Mouse (Mus musculus): ENCODE data around the gene Adam19.
A peak's percentile ranks its signal among the peaks of the same experiment; 100 is the strongest.

The Adam19 gene

GRCm38 (mm10) chr11:46109206-46109605, 53.4 kb downstream of the Adam19 start:
- peak; percentile 59 for DNase-seq

DNA sequence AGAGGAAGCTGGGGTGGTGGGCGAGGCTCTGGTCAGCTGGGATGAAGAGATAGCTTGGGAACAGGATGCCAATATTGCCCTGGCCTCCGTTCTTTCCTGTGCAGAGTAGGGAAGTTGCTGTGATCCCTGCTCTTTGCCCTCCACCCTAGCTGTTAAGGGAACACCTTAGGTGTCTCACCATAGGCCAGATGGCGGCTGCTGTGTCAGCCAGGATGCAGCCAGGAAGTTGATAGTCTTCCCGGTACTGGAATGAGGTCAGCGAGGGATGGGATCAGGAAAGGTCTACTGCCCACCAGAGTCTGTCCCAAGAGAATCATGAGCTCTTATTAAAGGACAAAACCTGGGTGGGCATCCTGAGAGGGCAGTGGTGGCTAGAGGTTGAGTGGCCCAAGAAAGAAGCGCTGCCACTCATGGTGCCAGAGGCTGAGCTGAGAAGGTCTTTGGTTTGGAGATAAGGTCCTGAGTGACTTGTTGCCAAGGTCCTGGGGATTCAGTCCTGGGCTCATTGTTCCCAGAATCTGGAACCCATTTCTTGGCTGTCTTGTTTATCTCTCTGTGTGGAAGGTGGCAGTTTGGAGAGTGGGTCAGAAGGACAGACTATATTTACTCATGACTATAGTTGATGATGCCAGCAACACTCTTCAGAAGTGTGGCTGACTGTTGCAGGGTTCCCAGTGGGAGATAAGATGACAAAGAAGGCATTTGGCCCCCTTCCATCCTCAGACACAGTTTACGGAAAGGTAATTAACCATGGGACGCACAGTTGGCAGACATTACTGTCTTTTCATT, 54.6 kb downstream of the Adam19 start:
- no peak for DNase-seq

DNA sequence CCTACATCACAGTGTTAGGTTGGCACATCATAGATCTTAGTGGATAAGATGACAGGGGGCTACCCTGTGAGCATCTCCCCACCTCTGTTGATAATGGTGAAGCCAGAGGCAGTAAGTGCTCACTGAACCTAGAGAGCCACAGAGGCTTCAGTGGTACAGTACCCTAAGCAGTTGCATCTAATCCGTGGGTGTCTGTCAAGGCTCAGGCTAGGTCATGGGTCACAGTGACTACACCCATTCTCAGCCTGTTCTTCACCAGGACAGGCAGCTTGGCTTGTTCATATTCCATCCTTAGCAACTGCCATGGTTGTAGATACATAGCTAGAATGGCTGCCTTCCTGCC, 55.1 kb downstream of the Adam19 start:
- DNase-seq, result no peak

GRCm38 (mm10) chr11:46113211-46113610, 57.4 kb downstream of the Adam19 start:
- DNase-seq, result no peak

GRCm38 (mm10) chr11:46114221-46114620, 58.4 kb downstream of the Adam19 start:
- DNase-seq, result no peak

DNA sequence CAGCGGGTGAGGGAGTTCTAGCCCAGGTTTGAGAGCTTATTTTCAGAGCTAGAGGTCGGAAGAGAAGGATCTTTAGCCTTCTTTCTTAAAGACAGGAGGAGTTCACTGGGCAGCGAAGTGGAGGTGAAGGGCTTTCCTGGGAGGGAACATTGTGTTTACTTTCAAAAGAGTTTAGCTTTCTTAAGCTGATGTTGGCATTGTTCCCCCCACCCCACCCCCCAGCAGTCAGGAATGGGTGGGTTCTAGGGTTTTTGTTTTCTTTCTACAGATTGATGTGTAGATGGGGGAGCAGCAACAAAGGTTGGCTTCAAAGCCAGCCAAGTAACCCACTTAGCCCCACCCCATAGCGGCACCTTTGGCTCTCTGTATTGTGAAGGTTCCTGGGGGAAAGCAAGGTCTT, 59.2 kb downstream of the Adam19 start:
- no peak for DNase-seq

GRCm38 (mm10) chr11:46115411-46116173, 59.8 kb downstream of the Adam19 start:
- DNase-seq, result no peak

- no peak for DNase-seq
Observed at GRCm38 (mm10) chr11:46116510-46116909, 60.7 kb downstream of the Adam19 start.

DNA sequence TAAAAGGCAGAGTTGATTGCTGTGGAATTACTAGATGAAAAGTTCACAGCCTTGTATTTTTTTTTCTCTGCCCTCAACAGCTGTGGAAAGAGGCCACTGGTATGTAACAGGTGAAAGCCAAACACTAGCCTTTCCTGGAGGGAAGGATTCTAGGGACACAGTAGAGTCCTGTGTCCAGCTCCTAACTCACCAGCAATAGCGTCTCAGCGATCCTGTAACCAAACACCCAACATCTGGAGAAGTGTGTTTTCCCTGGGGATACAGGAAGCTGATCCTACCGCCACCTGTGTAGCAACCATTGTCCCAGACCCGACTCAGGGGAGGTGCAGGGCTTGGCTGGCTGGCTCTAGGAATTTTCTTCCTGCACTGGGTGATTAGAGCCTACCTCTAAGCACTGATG, 63.8 kb downstream of the Adam19 start:
- DNase-seq, result no peak

DNA sequence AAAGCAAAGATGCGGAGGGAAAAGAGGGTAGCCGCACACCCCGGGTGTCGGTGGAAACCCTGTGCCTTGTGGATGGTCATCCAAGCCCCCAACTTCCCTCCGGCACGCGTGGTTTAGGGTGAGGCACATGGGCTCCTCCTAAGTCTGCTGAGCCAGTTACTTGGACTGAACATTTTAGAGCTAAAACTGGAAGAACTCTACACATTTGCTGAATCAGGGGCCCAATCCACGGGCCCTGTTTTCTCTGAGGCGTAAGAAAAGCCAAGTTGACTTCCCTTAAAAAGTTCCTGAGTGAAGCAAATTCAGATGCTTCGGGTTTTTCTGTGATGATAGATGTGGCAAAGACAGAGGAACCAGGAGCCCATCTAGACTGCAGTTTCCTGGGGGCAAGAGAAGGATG, 64.3 kb downstream of the Adam19 start:
- DNase-seq, result no peak

DNA sequence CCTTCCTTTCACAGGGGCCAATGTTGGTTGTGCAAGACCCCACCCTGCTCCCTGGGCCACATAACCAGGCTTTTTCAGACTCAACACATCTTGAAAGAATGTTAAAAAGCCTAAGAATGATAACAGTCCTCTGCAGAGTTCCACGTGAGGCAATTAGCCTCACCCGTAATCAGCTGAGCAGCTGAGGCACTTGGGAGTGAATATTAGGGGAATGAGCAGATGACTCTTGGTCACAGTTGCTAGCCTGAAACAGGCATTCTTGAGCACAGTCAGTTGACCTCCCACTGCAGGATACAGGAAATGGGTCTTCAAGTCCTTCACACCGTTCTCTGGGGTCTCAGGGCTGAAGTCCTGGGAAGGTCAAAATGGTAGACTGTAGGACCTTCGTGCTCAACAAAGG, 65.9 kb downstream of the Adam19 start:
- DNase-seq, result no peak

GRCm38 (mm10) chr11:46122875-46123274, 67.1 kb downstream of the Adam19 start:
- DNase-seq, result no peak

DNA sequence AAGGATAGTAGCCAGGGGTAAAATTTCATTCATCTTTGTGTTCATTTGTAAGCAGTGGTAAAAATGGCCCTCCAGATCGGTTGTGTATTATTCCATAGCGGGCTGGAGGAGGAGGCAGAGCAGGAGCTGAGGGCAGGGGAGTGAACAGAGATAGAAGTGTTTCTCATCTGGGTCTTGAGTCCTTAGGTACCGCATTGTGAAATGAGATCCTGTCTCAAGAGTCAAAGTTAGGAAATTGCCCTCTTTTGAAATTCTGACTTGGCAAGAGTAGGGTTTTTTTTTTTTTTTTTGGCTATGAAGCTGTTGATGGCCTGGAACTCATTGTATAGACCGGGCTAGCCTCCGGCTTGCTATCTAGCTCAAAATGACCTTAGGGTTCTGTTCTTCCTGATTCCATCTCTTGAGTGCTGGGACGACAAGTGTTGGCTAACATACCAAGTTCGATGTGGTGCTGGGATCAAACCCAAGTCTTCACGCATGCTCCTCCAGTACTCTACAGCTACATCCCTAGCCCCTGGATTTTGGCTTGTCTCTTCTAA, 67.6 kb downstream of the Adam19 start:
- DNase-seq, result no peak

DNA sequence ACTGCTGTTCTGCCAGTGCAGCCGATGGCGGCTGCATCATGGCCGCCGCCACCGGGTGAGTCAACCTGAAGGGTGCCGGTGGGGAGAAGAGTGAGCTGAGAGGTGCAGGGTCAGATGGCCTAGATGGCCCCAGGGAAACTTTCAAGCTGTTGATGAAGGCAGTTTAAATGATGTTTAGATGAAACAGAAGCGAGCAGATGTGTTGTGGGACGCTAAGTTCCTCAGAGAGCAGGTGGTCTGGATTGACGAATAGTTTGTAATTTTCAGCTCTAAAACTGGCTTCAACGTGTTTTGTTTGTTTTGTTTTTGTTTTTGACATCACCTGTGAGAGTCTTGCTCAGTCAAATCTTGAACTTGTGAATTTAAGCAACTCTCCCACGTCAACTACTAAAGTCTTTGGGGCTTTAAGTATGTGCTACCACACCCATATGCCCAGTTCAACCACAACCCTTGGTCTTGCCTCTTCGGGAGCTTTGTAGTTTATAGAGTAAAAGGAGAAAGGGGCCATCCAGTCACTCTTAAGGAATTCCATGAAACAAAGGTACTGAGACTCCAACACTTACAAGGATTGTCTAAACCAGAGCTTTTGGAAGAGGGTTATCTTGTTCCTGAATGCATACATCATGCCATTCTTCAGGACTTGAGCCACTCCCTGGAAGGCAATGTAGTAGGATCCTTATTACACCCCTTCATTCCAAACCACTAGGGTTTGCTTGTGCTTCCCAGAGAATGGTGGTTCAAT, 69.5 kb downstream of the Adam19 start:
- no peak for DNase-seq

DNA sequence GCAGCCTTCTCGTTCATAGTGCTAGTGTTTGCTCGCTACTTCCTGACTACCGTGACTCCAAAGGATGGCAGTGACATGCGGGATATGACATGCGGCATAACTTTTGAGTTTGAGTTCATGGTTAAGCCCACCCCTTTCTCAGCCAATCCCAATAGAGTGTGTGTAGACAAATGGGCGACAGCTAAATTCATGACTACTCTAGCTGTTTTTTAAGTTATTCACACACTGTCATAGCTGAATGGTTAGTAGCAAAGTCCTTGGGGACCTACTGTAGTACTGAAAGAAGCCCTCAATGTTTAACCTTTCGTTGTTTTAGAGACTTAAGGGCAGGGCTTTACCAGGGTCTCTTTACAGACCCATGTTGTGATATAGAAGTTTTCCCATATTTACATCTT, 70.0 kb downstream of the Adam19 start:
- DNase-seq, result no peak

DNA sequence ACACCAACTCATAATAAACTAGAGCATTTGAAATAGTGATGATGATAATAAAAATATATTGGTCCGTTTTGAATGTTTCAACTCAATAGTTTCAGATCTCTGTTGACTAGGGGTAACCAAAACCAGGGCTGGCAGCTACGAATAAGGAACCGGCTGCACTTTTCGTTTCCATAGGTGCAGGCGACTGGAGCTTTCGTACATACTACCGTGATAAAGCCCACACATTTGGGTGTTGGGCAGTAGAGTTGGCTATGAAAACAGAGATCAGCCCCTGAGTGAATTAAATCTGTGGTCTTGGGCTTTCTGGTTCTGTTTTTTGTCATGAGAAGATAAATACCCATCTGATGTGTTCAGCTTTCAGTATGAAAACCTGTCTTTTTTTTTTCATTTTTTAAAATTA, 70.5 kb downstream of the Adam19 start:
- DNase-seq, result no peak

GRCm38 (mm10) chr11:46126827-46127410, 71.1 kb downstream of the Adam19 start:
- no peak for DNase-seq

- no peak for DNase-seq
Observed at GRCm38 (mm10) chr11:46127621-46128547, 72.1 kb downstream of the Adam19 start.

- peak; percentile 23 for DNase-seq
Observed at GRCm38 (mm10) chr11:46128548-46128945, 72.8 kb downstream of the Adam19 start.

DNA sequence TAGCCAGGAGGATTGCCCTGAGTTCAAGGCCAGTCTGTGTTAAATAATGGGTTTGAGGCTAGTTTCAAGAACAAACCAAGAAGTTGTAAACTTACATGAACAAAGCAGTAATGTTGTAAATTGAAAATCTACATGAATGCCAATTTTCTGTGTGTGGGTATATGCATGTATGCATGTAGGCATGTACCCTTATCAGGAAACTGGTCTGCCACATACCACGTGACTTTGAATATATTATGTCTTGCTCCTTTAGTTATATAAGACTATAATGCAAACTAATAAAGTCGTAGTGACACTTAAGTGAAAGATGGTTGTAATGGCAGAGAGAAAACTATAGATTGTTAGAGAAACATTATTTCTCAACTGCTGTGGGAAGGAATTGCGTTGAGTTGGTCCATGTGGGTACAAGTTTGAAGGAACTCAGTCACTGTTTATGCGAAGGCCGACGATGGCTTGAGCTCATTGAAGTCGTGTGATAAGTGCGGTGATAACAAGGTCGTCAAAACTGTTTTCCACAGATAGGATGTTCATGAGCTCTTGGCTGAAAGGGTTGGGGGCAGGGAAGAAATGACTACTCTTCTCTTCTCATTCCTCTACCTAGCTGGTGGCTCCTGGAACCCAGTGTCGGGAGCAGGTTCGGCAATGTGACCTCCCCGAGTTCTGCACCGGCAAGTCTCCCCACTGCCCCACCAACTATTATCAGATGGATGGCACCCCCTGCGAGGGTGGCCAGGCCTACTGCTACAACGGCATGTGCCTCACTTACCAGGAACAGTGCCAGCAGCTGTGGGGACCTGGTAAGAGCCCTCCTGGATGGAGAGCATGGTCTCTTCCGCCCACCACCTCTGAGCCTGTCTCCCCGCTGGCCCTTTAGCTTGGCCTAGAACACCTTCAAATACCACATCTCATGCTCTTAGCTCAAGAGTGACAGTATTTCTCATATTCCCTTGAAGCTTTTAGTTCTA, 75.5 kb downstream of the Adam19 start:
- DNase-seq, result no peak

DNA sequence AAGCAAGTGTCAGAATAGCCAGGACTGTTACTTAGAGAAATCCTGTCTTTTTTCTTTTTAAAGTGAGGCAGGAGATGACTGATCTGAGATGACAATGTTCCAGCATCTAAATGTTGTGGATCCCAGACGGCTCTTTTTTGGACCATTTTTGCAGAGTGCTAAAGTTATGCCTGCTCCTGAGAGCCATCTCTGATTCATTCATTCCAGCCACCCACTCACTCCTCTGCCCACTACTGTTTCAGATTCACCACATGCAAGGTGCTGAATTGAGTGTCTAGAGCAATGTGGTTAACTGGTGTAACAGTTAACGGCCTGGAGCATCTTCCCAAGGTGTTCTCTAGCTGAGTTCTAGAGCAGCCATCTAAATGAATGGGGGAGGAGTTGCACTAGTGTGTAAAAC, 79.1 kb downstream of the Adam19 start:
- DNase-seq, result no peak

All from retina, postnatal 1 day (tissue).